Mouse (Mus musculus): ENCODE data around the gene Nfe2l1. TPM values are rescaled to one million over a fixed set of nuclear protein-coding genes. Genes with fewer than 3 reads are reported as not detected.

Nfe2l1 gene
- polyA plus RNA-seq, 1 experiment from 2014 or later: 34.6 TPM

DNA sequence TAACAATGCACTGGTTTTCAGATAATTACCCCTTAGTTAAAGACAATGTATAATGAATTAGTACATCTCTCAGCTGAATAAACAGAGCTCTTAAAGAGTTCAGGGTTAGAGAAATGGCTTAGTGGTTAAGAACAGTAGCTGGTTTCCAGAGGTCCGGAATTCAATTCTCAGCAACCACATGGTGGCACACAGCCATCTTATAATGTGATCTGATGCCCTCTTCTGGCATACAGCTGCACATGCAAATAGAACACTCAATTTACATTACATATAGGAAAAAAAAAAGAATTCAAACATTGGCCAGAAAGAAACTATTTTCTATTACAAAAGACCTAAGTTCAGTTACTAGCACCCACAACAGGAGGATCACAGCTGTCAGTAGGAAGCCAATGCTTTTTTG is 33.2 kb downstream of the Nfe2l1 start:
- 66% methylated on average over 1 of the region's 1 CpGs for WGBS
- Histone ChIP-seq H3K4me1 (ENCODE audit: insufficient read depth) (no peaks in the 10 kb centered on the region), H3K36me3 (ENCODE audit: insufficient read depth) (peaks cover 46% of the 10 kb centered on the region), H3K4me2 (no peak overlapping the region), H3K27me3 (ENCODE audit: insufficient read depth, low read length) (no peaks in the 10 kb centered on the region), H3K9me3 (ENCODE audit: low read depth, low read length) (no peaks in the 10 kb centered on the region), H3K4me3 (ENCODE audit: low read depth, low read length) (no peak overlapping the region), H3K9ac (no peak overlapping the region), H3K27ac (ENCODE audit: low read depth) (no peak overlapping the region)
- DNase-seq (peak; percentile 68), ATAC-seq (ENCODE audit: insufficient read depth) (no peak)
- TF ChIP-seq CTCF (IDR thresholded peaks at IDR 0.05; ENCODE audit: low read depth): peak; percentile 44

DNA sequence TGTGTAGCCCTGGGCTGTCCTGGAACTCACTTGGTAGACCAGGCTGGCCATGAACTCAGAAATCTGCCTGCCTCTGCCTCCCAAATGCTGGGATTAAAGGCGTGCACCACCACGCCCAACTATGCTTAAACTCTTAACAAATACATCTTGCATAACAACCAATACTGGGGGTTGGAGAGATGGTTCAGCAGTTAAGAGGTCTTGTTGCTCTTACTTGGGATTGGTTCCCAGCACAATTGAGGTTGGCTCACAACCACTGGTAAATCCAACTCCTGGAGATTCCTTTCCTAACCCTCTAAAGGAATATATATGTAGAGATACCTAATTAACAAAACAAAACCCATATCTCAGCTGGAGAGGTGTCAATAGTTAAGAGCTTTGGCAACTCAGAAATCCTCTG is 33.7 kb downstream of the Nfe2l1 start:
- WGBS: 93% methylated on average over 2 of the region's 2 CpGs
- ATAC-seq (ENCODE audit: insufficient read depth) (no peak), DNase-seq (no peak)
- Histone ChIP-seq H3K27me3 (ENCODE audit: insufficient read depth, low read length) (no peaks in the 10 kb centered on the region), H3K4me2 (no peak overlapping the region), H3K9me3 (ENCODE audit: low read depth, low read length) (no peaks in the 10 kb centered on the region), H3K36me3 (ENCODE audit: insufficient read depth) (peaks cover 41% of the 10 kb centered on the region), H3K9ac (no peak overlapping the region), H3K4me1 (ENCODE audit: insufficient read depth) (no peaks in the 10 kb centered on the region), H3K27ac (ENCODE audit: low read depth) (no peak overlapping the region), H3K4me3 (ENCODE audit: low read depth, low read length) (no peak overlapping the region)
- TF ChIP-seq CTCF (IDR thresholded peaks at IDR 0.05; ENCODE audit: low read depth): no peak

DNA sequence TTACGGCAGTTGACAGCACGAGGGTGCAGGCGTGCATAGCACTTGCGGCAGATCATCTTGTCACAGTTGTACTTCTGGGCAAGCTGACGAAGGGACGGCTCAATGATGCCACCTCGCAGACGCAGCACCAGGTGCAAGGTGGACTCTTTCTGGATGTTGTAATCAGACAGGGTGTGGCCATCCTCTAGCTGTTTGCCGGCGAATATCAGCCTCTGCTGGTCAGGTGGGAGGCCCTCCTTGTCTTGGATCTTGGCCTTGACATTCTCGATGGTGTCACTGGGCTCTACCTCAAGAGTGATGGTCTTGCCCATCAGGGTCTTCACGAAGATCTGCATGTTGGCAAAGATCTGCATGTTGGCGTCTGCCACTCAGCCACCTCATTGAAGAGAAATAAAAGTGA is 34.3 kb downstream of the Nfe2l1 start:
- H3K4me1 ChIP-seq (ENCODE audit: insufficient read depth): peaks cover 2% of the 10 kb centered on the region
- no peaks in the 10 kb centered on the region for H3K9me3 ChIP-seq (ENCODE audit: low read depth, low read length)
- no peak for ATAC-seq (ENCODE audit: insufficient read depth)
- H3K27me3 ChIP-seq (ENCODE audit: insufficient read depth, low read length): no peaks in the 10 kb centered on the region
- no peak overlapping the region for H3K4me3 ChIP-seq (ENCODE audit: low read depth, low read length)
- 94% methylated on average over 13 of the region's 13 CpGs for WGBS
- H3K36me3 ChIP-seq (ENCODE audit: insufficient read depth): peaks cover 37% of the 10 kb centered on the region
- no peak overlapping the region for H3K9ac ChIP-seq
- DNase-seq: no peak
- TF ChIP-seq CTCF (IDR thresholded peaks at IDR 0.05; ENCODE audit: low read depth): no peak
- H3K27ac ChIP-seq (ENCODE audit: low read depth): no peak overlapping the region
- H3K4me2 ChIP-seq: no peak overlapping the region

DNA sequence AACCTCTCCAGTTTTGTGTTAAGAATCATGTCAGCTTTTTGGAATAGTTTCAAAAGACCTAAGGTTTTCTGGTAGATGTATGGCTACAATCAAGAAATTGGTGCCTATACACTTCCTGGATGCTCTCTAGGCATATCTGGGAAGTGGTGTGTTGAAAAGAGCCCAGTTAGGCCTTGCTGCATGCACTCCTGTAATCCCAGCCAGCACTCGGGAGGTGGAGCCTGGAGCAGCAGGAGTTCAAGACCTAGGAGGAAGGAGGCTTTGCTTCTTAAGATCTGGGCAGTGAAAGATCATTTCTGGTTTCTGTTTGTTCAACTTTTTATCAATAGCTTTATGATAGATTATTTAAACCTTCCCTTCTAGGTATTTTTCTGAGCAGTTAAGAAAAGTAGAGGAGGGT is 39.1 kb downstream of the Nfe2l1 start:
- Histone ChIP-seq H3K9ac (peak overlapping the region; percentile 94; the same call in 1 of the 2 replicates), H3K4me2 (peak overlapping the region; percentile 97), H3K4me1 (ENCODE audit: insufficient read depth) (peaks cover 7% of the 10 kb centered on the region), H3K27me3 (ENCODE audit: insufficient read depth, low read length) (no peaks in the 10 kb centered on the region), H3K36me3 (ENCODE audit: insufficient read depth) (peaks cover 9% of the 10 kb centered on the region), H3K27ac (ENCODE audit: low read depth) (no peak overlapping the region), H3K9me3 (ENCODE audit: low read depth, low read length) (no peaks in the 10 kb centered on the region), H3K4me3 (ENCODE audit: low read depth, low read length) (peak overlapping the region; percentile 97)
- TF ChIP-seq CTCF (IDR thresholded peaks at IDR 0.05; ENCODE audit: low read depth): no peak
- DNase-seq (no peak), ATAC-seq (ENCODE audit: insufficient read depth) (no peak)
- WGBS: 4% methylated on average over 1 of the region's 1 CpGs

DNA sequence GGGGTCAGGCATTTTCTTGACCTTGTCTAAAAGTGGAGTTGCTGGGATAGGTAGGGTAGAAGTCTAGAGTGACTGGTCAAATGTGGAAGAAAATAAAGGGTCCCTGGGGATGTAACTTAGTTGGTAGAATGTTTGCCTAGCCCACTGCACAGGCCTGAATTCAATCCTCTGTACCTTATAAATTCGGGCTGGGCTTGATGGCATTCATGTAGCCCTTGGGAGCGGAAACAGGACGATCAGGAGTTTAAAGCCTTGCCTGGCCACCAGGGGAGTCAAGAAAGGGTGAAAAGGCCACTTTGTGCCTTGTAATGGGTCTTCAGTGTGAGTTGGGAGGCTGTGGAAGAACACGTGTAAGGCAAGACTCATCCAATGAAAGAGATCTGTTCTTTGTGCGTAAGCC is 39.8 kb downstream of the Nfe2l1 start:
- WGBS: 10% methylated on average over 5 of the region's 5 CpGs
- peak; percentile 47 for TF ChIP-seq CTCF (IDR thresholded peaks at IDR 0.05; ENCODE audit: low read depth)
- no peak for DNase-seq
- H3K36me3 ChIP-seq (ENCODE audit: insufficient read depth): 0 out of 2 replicates have a peak, but pooled peaks cover 2% of the 10 kb centered on the region
- H3K4me3 ChIP-seq (ENCODE audit: low read depth, low read length): peak overlapping the region; percentile 97
- peak overlapping the region; percentile 97 for H3K4me2 ChIP-seq
- H3K4me1 ChIP-seq (ENCODE audit: insufficient read depth): peaks cover 7% of the 10 kb centered on the region
- no peaks in the 10 kb centered on the region for H3K27me3 ChIP-seq (ENCODE audit: insufficient read depth, low read length)
- ATAC-seq (ENCODE audit: insufficient read depth): no peak
- no peaks in the 10 kb centered on the region for H3K9me3 ChIP-seq (ENCODE audit: low read depth, low read length)
- H3K9ac ChIP-seq: peak overlapping the region; percentile 94
- H3K27ac ChIP-seq (ENCODE audit: low read depth): peak overlapping the region; percentile 43

DNA sequence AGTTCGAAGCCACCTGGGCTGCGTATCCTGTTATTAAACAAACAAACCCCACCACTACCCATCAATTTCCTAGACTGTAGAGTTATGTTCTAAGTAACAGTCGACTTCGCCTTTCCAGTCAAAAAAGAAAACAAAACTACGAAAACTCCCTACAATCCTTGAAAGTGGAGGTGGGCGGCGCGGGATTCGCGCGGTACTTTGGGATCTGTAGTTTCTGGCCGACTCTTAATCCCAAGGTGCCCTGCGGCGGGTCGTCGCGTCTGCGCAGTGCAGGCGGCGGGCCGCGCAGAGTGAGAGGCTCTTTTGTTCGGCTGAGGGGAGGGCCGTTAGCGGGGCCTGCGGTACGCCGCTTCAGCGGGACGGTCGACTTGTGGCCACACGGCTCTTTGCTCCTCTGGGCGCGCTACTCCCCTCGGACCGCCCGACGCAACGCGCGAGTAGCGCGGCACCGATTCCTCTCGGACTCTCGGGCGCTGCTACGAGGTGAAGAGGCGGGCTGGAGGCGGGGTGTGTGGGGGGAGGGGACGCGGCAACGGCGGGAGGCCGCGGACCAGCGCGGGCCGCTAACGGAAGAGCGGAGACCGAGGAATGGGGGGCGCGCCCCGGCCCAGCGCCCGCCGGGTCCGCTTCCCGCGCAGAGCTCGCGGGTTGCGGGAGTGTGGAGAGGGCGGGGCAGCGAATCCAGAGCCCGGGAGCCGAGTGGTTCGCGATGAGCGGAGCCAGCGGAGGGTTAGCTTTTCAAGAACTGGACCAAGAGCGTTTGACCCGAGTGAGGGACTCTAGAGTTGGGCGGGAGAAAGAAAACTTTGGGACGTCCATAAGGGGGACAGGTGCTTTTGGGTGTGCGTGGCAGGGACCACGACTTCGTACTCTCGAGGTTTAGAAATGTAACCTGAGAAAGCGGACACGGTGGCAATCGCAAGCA is 40.6 kb downstream of the Nfe2l1 start, which contains the start of gene Cbx1:
Gene Cbx1 (plus strand): TSS at position 257 of the 925 bp plus-strand sequence.
- H3K27me3 ChIP-seq (ENCODE audit: insufficient read depth, low read length): no peaks in the 10 kb centered on the region
- WGBS: 1% methylated on average over 86 of the region's 93 CpGs
- peak within 1 kb of the TSS; percentile 97 for H3K4me3 ChIP-seq (ENCODE audit: low read depth, low read length)
- peaks cover 7% of the 10 kb centered on the region for H3K4me1 ChIP-seq (ENCODE audit: insufficient read depth)
- H3K4me2 ChIP-seq: peak within 1 kb of the TSS; percentile 97
- H3K36me3 ChIP-seq (ENCODE audit: insufficient read depth): no peaks in the 10 kb centered on the region
- H3K9ac ChIP-seq: peak within 1 kb of the TSS; percentile 94
- DNase-seq (peak; percentile 96), ATAC-seq (ENCODE audit: insufficient read depth) (peak; percentile 98)
- no peaks in the 10 kb centered on the region for H3K9me3 ChIP-seq (ENCODE audit: low read depth, low read length)
- peak within 1 kb of the TSS; percentile 99 for H3K27ac ChIP-seq (ENCODE audit: low read depth)
- no peak for TF ChIP-seq CTCF (IDR thresholded peaks at IDR 0.05; ENCODE audit: low read depth)

DNA sequence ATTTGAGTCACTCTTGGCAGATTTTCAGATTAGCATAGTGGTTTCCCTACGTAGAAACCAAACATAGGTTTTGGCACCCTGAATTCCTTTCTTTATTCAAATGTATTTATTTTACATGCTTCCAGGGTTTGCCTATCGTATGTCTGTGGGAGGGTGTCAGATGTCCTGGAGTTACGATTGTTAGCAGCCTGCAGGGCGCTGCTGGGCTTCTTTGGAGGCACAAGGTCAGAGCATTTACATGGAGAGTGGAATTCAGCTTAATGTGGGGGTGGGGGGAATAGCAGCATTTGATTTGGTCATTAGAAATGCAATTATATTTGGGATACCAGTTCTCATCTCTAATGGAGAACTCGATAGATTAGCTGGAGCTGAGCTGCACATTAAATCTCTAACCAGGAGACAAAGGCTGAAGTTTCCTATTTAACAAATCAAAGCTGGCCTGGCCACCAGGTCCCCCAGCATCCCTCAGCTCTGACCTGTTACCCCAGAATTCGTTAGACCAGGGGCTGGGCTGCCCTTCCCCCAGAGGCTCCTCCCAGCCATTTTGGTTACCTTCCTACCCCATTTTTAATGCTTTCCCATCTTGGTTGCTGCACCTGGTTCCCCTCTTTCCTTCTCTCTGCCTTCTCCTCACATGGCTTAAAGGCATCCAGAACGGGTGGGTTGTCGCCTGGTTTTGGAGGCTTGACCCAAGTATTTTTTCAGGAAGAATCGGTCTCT is 42.9 kb downstream of the Nfe2l1 start:
- Histone ChIP-seq H3K4me3 (ENCODE audit: low read depth, low read length) (no peak overlapping the region), H3K36me3 (ENCODE audit: insufficient read depth) (no peaks in the 10 kb centered on the region), H3K27ac (ENCODE audit: low read depth) (0 out of 2 replicates have a peak overlapping the region, but pooled peaks have one; percentile 15), H3K9ac (no peak overlapping the region), H3K9me3 (ENCODE audit: low read depth, low read length) (no peaks in the 10 kb centered on the region), H3K27me3 (ENCODE audit: insufficient read depth, low read length) (no peaks in the 10 kb centered on the region), H3K4me1 (ENCODE audit: insufficient read depth) (peaks cover 7% of the 10 kb centered on the region), H3K4me2 (no peak overlapping the region)
- ATAC-seq (ENCODE audit: insufficient read depth): no peak
- DNase-seq: no peak
- 31% methylated on average over 9 of the region's 9 CpGs for WGBS
- no peak for TF ChIP-seq CTCF (IDR thresholded peaks at IDR 0.05; ENCODE audit: low read depth)
